Mouse (Mus musculus) hindbrain, embryonic 16.5 days (tissue): ENCODE data around the gene Tfdp2. TPM values are rescaled to one million over a fixed set of nuclear protein-coding genes. Genes with fewer than 3 reads are reported as not detected.

Source experiments
- ATAC-seq: fragments of 200-750 bp; cut with Nextera tagmentation; 2 replicates; pipeline ENCODE4 v1.8.0; 2017; ENCODE audit warnings: moderate TSS enrichment, moderate library complexity
- H3K27ac ChIP-seq: fragments of 300-500 bp; sonication (generic); 2 replicates; pipeline ENCODE4 v1.5.1; 2014; ENCODE audit warnings: low read depth, mild to moderate bottlenecking, control low read depth, low read length, moderate library complexity
- H3K27me3 ChIP-seq: fragments of 300-500 bp; sonication (generic); replicated peaks from 2 replicates; pipeline ENCODE4 v1.6.1; 2014; ENCODE audit warnings: low read length; ENCODE audit not compliant: control insufficient read depth, insufficient read depth
- H3K36me3 ChIP-seq: fragments of 300-500 bp; sonication (generic); 2 replicates; pipeline ENCODE4 v1.6.1; 2014; ENCODE audit warnings: mild to moderate bottlenecking, low read length, moderate library complexity, mixed read lengths; ENCODE audit not compliant: control insufficient read depth, insufficient read depth
- H3K4me1 ChIP-seq: fragments of 300-500 bp; sonication (generic); 2 replicates; pipeline ENCODE4 v1.6.1; 2014; ENCODE audit warnings: low read depth, low read length; ENCODE audit not compliant: control insufficient read depth, insufficient read depth
- H3K4me2 ChIP-seq: fragments of 300-500 bp; sonication (generic); 2 replicates; pipeline ENCODE4 v1.6.1; 2014; ENCODE audit warnings: mild to moderate bottlenecking, low read length, control low read depth, moderate library complexity
- H3K4me3 ChIP-seq: fragments of 300-500 bp; sonication (generic); 2 replicates; pipeline ENCODE4 v1.5.1; 2014; ENCODE audit warnings: mild to moderate bottlenecking, low read length, control low read depth, moderate library complexity
- H3K9ac ChIP-seq: fragments of 300-500 bp; sonication (generic); 2 replicates; pipeline ENCODE4 v1.6.1; 2014; ENCODE audit warnings: low read depth, mild to moderate bottlenecking, control low read depth, low read length, moderate library complexity
- H3K9me3 ChIP-seq: fragments of 300-500 bp; sonication (generic); 2 replicates; pipeline ENCODE4 v1.6.1; 2014; ENCODE audit warnings: mild to moderate bottlenecking, low read length, moderate library complexity; ENCODE audit not compliant: control insufficient read depth
- WGBS: fragments of 180-500 bp; shearing (Covaris S2); extraction: QIAGEN DNeasy Blood & Tissue Kit; methylation state at CpG from one replicate; pipeline ENCODE4 v1.1.7; 2014; 5-methylcytosine and 5-hydroxymethylcytosine counted together
- polyA plus RNA-seq: library from polyadenylated mRNA; unstranded; fragments of >200 nt; fragmentation: Nextera tagmentation; extraction: Ambion mirVana; gene quantifications from 2 replicates; pipeline ENCODE4 v1.2.1, GENCODE M21; 2015

The Tfdp2 gene
- polyA plus RNA-seq, 1 experiment from 2014 or later, result 14.9 TPM

GRCm38 (mm10) chr9:96241134-96242097, 45.3 kb downstream of the Tfdp2 start:
- no peak overlapping the region for H3K4me2 ChIP-seq
- H3K4me3 ChIP-seq, result no peak overlapping the region
- no peaks in the 10 kb centered on the region for H3K27me3 ChIP-seq
- no peak for ATAC-seq
- H3K36me3 ChIP-seq, result no peaks in the 10 kb centered on the region
- no peaks in the 10 kb centered on the region for H3K9me3 ChIP-seq
- 86% methylated on average over 10 of the region's 10 CpGs for WGBS
- no peak overlapping the region for H3K9ac ChIP-seq
- H3K4me1 ChIP-seq, result no peaks in the 10 kb centered on the region
- no peak overlapping the region for H3K27ac ChIP-seq

- WGBS, result 89% methylated on average over 6 of the region's 6 CpGs
- Histone ChIP-seq H3K27me3 (no peaks in the 10 kb centered on the region), H3K9me3 (no peaks in the 10 kb centered on the region), H3K9ac (no peak overlapping the region), H3K36me3 (no peaks in the 10 kb centered on the region), H3K4me2 (no peak overlapping the region), H3K4me1 (no peaks in the 10 kb centered on the region), H3K4me3 (no peak overlapping the region), H3K27ac (no peak overlapping the region)
- ATAC-seq, result no peak
Observed at GRCm38 (mm10) chr9:96243915-96244314, 47.8 kb downstream of the Tfdp2 start.

DNA sequence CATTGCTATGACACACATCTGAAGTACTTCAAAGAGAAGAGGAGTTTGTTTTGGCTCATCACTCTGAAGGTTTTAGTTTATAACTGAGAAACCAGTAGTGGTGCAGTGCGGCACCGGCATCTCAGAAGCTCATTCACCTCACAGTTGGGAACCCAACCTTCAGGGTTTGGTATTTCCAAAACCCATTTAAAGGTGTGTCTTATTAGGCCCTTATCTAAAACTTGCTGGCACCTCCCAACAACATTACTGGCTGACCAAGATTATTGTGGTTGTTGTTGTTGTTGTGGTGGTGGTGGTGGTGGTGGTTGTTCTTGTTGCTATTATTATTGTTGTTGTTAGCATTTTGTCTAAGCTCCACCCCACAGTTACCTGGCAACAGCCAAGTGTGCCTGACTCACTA, 58.7 kb downstream of the Tfdp2 start:
- Histone ChIP-seq H3K9me3 (no peaks in the 10 kb centered on the region), H3K4me2 (no peak overlapping the region), H3K27me3 (no peaks in the 10 kb centered on the region), H3K4me3 (no peak overlapping the region), H3K4me1 (0 out of 2 replicates have a peak, but pooled peaks cover 3% of the 10 kb centered on the region), H3K27ac (no peak overlapping the region), H3K9ac (no peak overlapping the region), H3K36me3 (no peaks in the 10 kb centered on the region)
- 74% methylated on average over 2 of the region's 2 CpGs for WGBS
- ATAC-seq, result no peak

DNA sequence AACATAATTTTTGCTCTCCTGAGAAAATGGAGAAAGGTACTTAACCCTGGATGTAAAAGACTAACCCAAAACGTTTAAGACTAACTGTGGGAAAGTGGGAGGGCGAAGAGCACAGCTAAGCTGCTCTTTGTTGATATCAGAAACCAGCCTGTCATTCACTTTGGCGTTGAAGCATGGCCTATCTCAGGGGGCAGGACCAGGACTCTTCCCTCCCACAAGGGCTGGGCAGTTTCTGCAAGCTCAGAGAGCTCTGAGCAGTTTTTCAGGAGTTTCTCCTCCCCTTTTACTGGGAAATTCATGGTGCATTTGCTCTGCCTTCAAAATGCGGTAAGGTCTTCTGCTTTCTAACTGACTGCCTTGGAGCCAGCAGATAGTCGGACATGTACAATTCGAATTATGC, 62.4 kb downstream of the Tfdp2 start:
- ATAC-seq, result peak; percentile 53
- Histone ChIP-seq H3K9me3 (no peaks in the 10 kb centered on the region), H3K4me2 (peak overlapping the region; percentile 55), H3K27me3 (no peaks in the 10 kb centered on the region), H3K4me3 (no peak overlapping the region), H3K27ac (peak overlapping the region; percentile 51; the same call in 1 of the 2 replicates), H3K36me3 (no peaks in the 10 kb centered on the region), H3K9ac (no peak overlapping the region), H3K4me1 (peaks cover 6% of the 10 kb centered on the region; the same call in 1 of the 2 replicates)
- 6% methylated on average over 6 of the region's 6 CpGs for WGBS

- peak overlapping the region; percentile 45 for H3K4me3 ChIP-seq
- no peaks in the 10 kb centered on the region for H3K36me3 ChIP-seq
- peak; percentile 79 for ATAC-seq
- no peaks in the 10 kb centered on the region for H3K9me3 ChIP-seq
- peak overlapping the region; percentile 35; the same call in 1 of the 2 replicates for H3K9ac ChIP-seq
- peaks cover 6% of the 10 kb centered on the region; the same call in 1 of the 2 replicates for H3K4me1 ChIP-seq
- H3K27me3 ChIP-seq, result no peaks in the 10 kb centered on the region
- H3K4me2 ChIP-seq, result peak overlapping the region; percentile 55
- 2% methylated on average over 5 of the region's 5 CpGs for WGBS
- no peak overlapping the region for H3K27ac ChIP-seq
Observed at GRCm38 (mm10) chr9:96259017-96259512, 63.0 kb downstream of the Tfdp2 start.

- Histone ChIP-seq H3K9ac (peak overlapping the region; percentile 55), H3K4me1 (peaks cover 6% of the 10 kb centered on the region; the same call in 1 of the 2 replicates), H3K4me2 (peak overlapping the region; percentile 65), H3K9me3 (no peaks in the 10 kb centered on the region), H3K27ac (peak overlapping the region; percentile 55), H3K36me3 (no peaks in the 10 kb centered on the region), H3K27me3 (no peaks in the 10 kb centered on the region), H3K4me3 (peak overlapping the region; percentile 50)
- under 1% methylated on average over 10 of the region's 10 CpGs for WGBS
- ATAC-seq, result peak; percentile 50; the same call in 1 of the 2 replicates
Observed at GRCm38 (mm10) chr9:96259753-96260520, 63.9 kb downstream of the Tfdp2 start.

GRCm38 (mm10) chr9:96261101-96261500, 65.0 kb downstream of the Tfdp2 start:
- WGBS, result 68% methylated on average over 4 of the region's 4 CpGs
- Histone ChIP-seq H3K4me2 (no peak overlapping the region), H3K27me3 (no peaks in the 10 kb centered on the region), H3K9me3 (no peaks in the 10 kb centered on the region), H3K9ac (no peak overlapping the region), H3K27ac (no peak overlapping the region), H3K36me3 (no peaks in the 10 kb centered on the region), H3K4me3 (no peak overlapping the region), H3K4me1 (peaks cover 6% of the 10 kb centered on the region; the same call in 1 of the 2 replicates)
- ATAC-seq, result no peak

DNA sequence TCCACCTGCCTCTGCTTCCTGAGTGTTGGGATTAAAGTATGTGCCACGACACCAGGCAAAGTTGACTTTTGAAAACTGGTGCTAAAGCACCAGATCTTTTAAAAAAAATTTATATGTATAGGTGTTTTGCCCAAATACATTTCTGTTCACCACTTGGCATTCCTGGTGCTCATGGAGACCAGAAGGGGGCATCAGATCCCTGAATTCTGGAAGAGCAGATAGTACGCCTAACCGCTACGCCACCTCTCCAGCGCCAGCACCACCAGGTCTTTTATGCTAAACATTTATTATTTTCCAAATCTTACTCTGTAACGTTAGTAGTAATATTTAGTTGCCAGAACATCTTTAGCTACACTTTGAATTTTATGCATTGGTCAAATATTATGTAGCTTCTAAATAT, 65.9 kb downstream of the Tfdp2 start:
- no peak for ATAC-seq
- no peak overlapping the region for H3K4me3 ChIP-seq
- H3K27ac ChIP-seq, result no peak overlapping the region
- peaks cover 6% of the 10 kb centered on the region; the same call in 1 of the 2 replicates for H3K4me1 ChIP-seq
- no peaks in the 10 kb centered on the region for H3K36me3 ChIP-seq
- H3K4me2 ChIP-seq, result no peak overlapping the region
- no peaks in the 10 kb centered on the region for H3K9me3 ChIP-seq
- no peak overlapping the region for H3K9ac ChIP-seq
- no peaks in the 10 kb centered on the region for H3K27me3 ChIP-seq
- WGBS, result 96% methylated on average over 6 of the region's 6 CpGs
